Mouse (Mus musculus) neural tube, embryonic 14.5 days (tissue): ENCODE data around the gene Edc3. TPM values are rescaled to one million over a fixed set of nuclear protein-coding genes. Genes with fewer than 3 reads are reported as not detected.

Experiments
- ATAC-seq: fragments of 200-750 bp; cut with Nextera tagmentation; 2 replicates; pipeline ENCODE4 v1.8.0; 2017; ENCODE audit warnings: low read depth, mild to moderate bottlenecking, moderate TSS enrichment, moderate library complexity
- H3K27ac ChIP-seq: fragments of 300-500 bp; sonication (generic); 2 replicates; pipeline ENCODE4 v1.5.1; 2014; ENCODE audit warnings: low read depth, mild to moderate bottlenecking, control low read depth, low read length, moderate library complexity, mixed read lengths
- H3K27me3 ChIP-seq: fragments of 300-500 bp; sonication (generic); 2 replicates; pipeline ENCODE4 v1.6.1; 2014; ENCODE audit warnings: low read length; ENCODE audit not compliant: control insufficient read depth, insufficient read depth
- H3K36me3 ChIP-seq: fragments of 300-500 bp; sonication (generic); 2 replicates; pipeline ENCODE4 v1.6.1; 2014; ENCODE audit warnings: low read length, mixed read lengths; ENCODE audit not compliant: control insufficient read depth, insufficient read depth
- H3K4me1 ChIP-seq: fragments of 300-500 bp; sonication (generic); 2 replicates; pipeline ENCODE4 v1.6.1; 2014; ENCODE audit warnings: low read length; ENCODE audit not compliant: control insufficient read depth, insufficient read depth
- H3K4me2 ChIP-seq: fragments of 300-500 bp; sonication (generic); 2 replicates; pipeline ENCODE4 v1.6.1; 2014; ENCODE audit warnings: mild to moderate bottlenecking, low read depth, low read length, control low read depth
- H3K4me3 ChIP-seq: fragments of 300-500 bp; sonication (generic); 2 replicates; pipeline ENCODE4 v1.5.1; 2014; ENCODE audit warnings: low read depth, low read length, control low read depth, mixed read lengths
- H3K9ac ChIP-seq: fragments of 300-500 bp; sonication (generic); replicated peaks from 2 replicates; pipeline ENCODE4 v1.6.1; 2014; ENCODE audit warnings: low read depth, mild to moderate bottlenecking, control low read depth, low read length, mixed read lengths
- H3K9me3 ChIP-seq: fragments of 300-500 bp; sonication (generic); 2 replicates; pipeline ENCODE4 v1.6.1; 2016; ENCODE audit warnings: low read length; ENCODE audit not compliant: control insufficient read depth
- WGBS: fragments of 180-500 bp; shearing (Covaris S2); extraction: QIAGEN DNeasy Blood & Tissue Kit; methylation state at CpG from one replicate; pipeline ENCODE4 v1.1.7; 2014; 5-methylcytosine and 5-hydroxymethylcytosine counted together
- polyA plus RNA-seq: library from polyadenylated mRNA; unstranded; fragments of >200 nt; fragmentation: Nextera tagmentation; extraction: Ambion mirVana; gene quantifications from 2 replicates; pipeline ENCODE4 v1.2.1, GENCODE M21; 2014

The Edc3 gene
- polyA plus RNA-seq, 1 experiment from 2014 or later: 21.9 TPM

DNA sequence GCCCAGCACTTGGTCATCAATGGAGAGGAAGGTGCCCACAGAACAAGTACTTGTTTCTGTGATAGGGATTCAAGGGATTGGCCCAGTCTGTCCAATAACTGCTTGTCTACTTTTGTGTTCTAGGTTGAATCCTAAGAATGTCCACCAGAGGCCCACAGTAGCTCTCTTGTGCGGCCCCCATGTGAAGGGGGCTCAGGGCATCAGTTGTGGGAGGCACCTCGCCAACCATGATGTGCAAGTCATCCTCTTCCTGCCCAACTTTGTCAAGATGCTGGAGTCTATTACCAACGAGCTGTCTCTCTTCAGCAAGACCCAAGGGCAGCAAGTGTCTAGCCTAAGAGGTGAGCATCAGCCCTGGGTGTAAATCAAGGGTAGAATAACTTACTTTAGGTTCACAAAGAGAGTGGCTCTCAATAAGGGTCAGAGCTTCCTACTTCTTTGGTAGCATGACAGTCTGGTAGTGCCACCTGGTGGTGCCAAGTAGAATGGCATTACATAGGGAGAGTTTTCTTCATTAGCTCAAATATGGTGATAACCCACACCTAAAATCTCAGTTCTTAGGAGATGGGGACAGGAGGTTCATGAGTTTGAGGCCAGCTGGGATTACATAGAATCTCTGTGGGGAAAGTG lies 36.2 kb downstream of the Edc3 start:
- Histone ChIP-seq H3K27me3 (no peaks in the 10 kb centered on the region), H3K9ac (no peak overlapping the region), H3K36me3 (peaks cover 38% of the 10 kb centered on the region), H3K4me2 (no peak overlapping the region), H3K4me1 (no peaks in the 10 kb centered on the region), H3K9me3 (no peaks in the 10 kb centered on the region), H3K27ac (no peak overlapping the region), H3K4me3 (no peak overlapping the region)
- ATAC-seq: no peak; the same call in 1 of the 2 replicates
- WGBS: 85% methylated on average over 3 of the region's 3 CpGs

- Histone ChIP-seq H3K4me2 (no peak overlapping the region), H3K9ac (no peak overlapping the region), H3K36me3 (peaks cover 62% of the 10 kb centered on the region), H3K9me3 (no peaks in the 10 kb centered on the region), H3K4me1 (no peaks in the 10 kb centered on the region), H3K27me3 (no peaks in the 10 kb centered on the region), H3K27ac (no peak overlapping the region), H3K4me3 (no peak overlapping the region)
- WGBS: 85% methylated on average over 1 of the region's 1 CpGs
- ATAC-seq: no peak
Measured at GRCm38 (mm10) chr9:57747067-57747466, 38.7 kb downstream of the Edc3 start.

GRCm38 (mm10) chr9:57748137-57748536 lies 39.8 kb downstream of the Edc3 start:
- no peak for ATAC-seq
- H3K4me3 ChIP-seq: no peak overlapping the region
- H3K4me2 ChIP-seq: no peak overlapping the region
- H3K27me3 ChIP-seq: no peaks in the 10 kb centered on the region
- peaks cover 73% of the 10 kb centered on the region for H3K36me3 ChIP-seq
- WGBS: 86% methylated on average over 6 of the region's 6 CpGs
- H3K4me1 ChIP-seq: no peaks in the 10 kb centered on the region
- H3K9me3 ChIP-seq: no peaks in the 10 kb centered on the region
- no peak overlapping the region for H3K9ac ChIP-seq
- no peak overlapping the region for H3K27ac ChIP-seq

- ATAC-seq: no peak
- Histone ChIP-seq H3K4me3 (no peak overlapping the region), H3K36me3 (peaks cover 80% of the 10 kb centered on the region), H3K9me3 (no peaks in the 10 kb centered on the region), H3K4me1 (no peaks in the 10 kb centered on the region), H3K9ac (no peak overlapping the region), H3K27ac (no peak overlapping the region), H3K27me3 (no peaks in the 10 kb centered on the region), H3K4me2 (no peak overlapping the region)
- 68% methylated on average over 1 of the region's 1 CpGs for WGBS
Measured at GRCm38 (mm10) chr9:57748831-57749230, 40.5 kb downstream of the Edc3 start.

GRCm38 (mm10) chr9:57750901-57751300 lies 42.6 kb downstream of the Edc3 start:
- Histone ChIP-seq H3K4me1 (no peaks in the 10 kb centered on the region), H3K27me3 (no peaks in the 10 kb centered on the region), H3K9ac (no peak overlapping the region), H3K36me3 (peaks cover 94% of the 10 kb centered on the region), H3K4me2 (no peak overlapping the region), H3K9me3 (no peaks in the 10 kb centered on the region), H3K27ac (no peak overlapping the region), H3K4me3 (no peak overlapping the region)
- WGBS: 91% methylated on average over 7 of the region's 7 CpGs
- no peak for ATAC-seq

DNA sequence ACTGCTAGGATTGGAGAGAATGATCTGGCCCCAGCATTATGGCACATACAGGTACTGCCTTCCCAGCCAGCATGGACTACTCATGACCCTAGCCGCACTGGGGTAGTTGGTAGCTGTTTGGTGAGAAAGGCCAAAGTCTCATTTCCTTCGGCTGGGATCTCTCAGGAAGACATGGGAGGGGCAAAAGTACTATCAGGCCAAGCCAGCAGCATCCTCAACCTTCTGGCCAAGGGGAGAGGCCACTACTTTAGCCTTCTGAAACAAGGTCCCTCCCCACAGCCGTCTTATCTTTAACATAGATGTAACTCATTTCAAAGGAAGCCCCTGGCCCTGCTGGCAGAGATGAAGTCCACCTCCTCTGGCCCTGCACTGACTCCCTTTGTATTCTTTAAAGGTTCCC lies 49.2 kb downstream of the Edc3 start:
- 93% methylated on average over 3 of the region's 3 CpGs for WGBS
- Histone ChIP-seq H3K9ac (no peak overlapping the region), H3K27ac (no peak overlapping the region), H3K27me3 (no peaks in the 10 kb centered on the region), H3K9me3 (no peaks in the 10 kb centered on the region), H3K4me2 (no peak overlapping the region), H3K4me3 (no peak overlapping the region), H3K36me3 (peaks cover 75% of the 10 kb centered on the region), H3K4me1 (peaks cover 7% of the 10 kb centered on the region; the same call in 1 of the 2 replicates)
- no peak for ATAC-seq

- no peak overlapping the region for H3K4me3 ChIP-seq
- H3K4me2 ChIP-seq: no peak overlapping the region
- 94% methylated on average over 22 of the region's 22 CpGs for WGBS
- H3K27me3 ChIP-seq: no peaks in the 10 kb centered on the region
- H3K4me1 ChIP-seq: peaks cover 16% of the 10 kb centered on the region
- H3K9me3 ChIP-seq: no peaks in the 10 kb centered on the region
- H3K27ac ChIP-seq: no peak overlapping the region
- H3K9ac ChIP-seq: no peak overlapping the region
- H3K36me3 ChIP-seq: peaks cover 66% of the 10 kb centered on the region
- ATAC-seq: no peak
Measured at GRCm38 (mm10) chr9:57758528-57758927, 50.2 kb downstream of the Edc3 start.

GRCm38 (mm10) chr9:57759289-57759688 lies 50.9 kb downstream of the Edc3 start:
- ATAC-seq: no peak
- H3K4me1 ChIP-seq: peaks cover 23% of the 10 kb centered on the region
- H3K9me3 ChIP-seq: no peaks in the 10 kb centered on the region
- H3K27me3 ChIP-seq: no peaks in the 10 kb centered on the region
- H3K4me3 ChIP-seq: no peak overlapping the region
- no peak overlapping the region for H3K9ac ChIP-seq
- no peak overlapping the region for H3K27ac ChIP-seq
- 35% methylated on average over 6 of the region's 6 CpGs for WGBS
- H3K4me2 ChIP-seq: no peak overlapping the region
- peaks cover 58% of the 10 kb centered on the region for H3K36me3 ChIP-seq

GRCm38 (mm10) chr9:57760416-57761146 lies 52.2 kb downstream of the Edc3 start:
- H3K36me3 ChIP-seq: peaks cover 46% of the 10 kb centered on the region
- no peak for ATAC-seq
- no peaks in the 10 kb centered on the region for H3K9me3 ChIP-seq

More at GRCm38 (mm10) chr9:57760416-57761146, 52.2 kb downstream of the Edc3 start:
- H3K4me3 ChIP-seq: no peak overlapping the region
- H3K9ac ChIP-seq: no peak overlapping the region
- no peak overlapping the region for H3K27ac ChIP-seq
- 96% methylated on average over 24 of the region's 24 CpGs for WGBS
- no peaks in the 10 kb centered on the region for H3K27me3 ChIP-seq
- no peak overlapping the region for H3K4me2 ChIP-seq
- peaks cover 23% of the 10 kb centered on the region for H3K4me1 ChIP-seq
